Mouse (Mus musculus): ENCODE results near the gene Gpr108. TPM values are rescaled to one million over a fixed set of nuclear protein-coding genes. Genes with fewer than 3 reads are reported as not detected.

The Gpr108 gene
- total and polyA plus RNA-seq, 2 experiments, result 10.7 to 23.7 TPM

- H3K9ac ChIP-seq (ENCODE audit: low read depth, low read length), result no peak overlapping the region
- H3K27ac ChIP-seq (replicated peaks; ENCODE audit: insufficient read depth, low read depth, low read length), result no peak overlapping the region
- WGBS, result 78% methylated on average over 9 of the region's 9 CpGs
- DNase-seq (ENCODE audit: extremely low read depth, low read depth, low spot score), result peak; percentile 24
- no peaks in the 10 kb centered on the region for H3K27me3 ChIP-seq (ENCODE audit: control insufficient read depth, insufficient read depth, low read length)
- no peaks in the 10 kb centered on the region for H3K79me2 ChIP-seq (ENCODE audit: control insufficient read depth, insufficient read depth, low read length)
- H3K4me3 ChIP-seq (ENCODE audit: insufficient read depth, low read depth, low read length), result no peak overlapping the region
- H3K4me1 ChIP-seq (ENCODE audit: control insufficient read depth, insufficient read depth, low read length), result no peaks in the 10 kb centered on the region
- H3K36me3 ChIP-seq (ENCODE audit: control insufficient read depth, insufficient read depth, low read length), result no peaks in the 10 kb centered on the region
- TF ChIP-seq CTCF (IDR thresholded peaks at IDR 0.05; ENCODE audit: low read depth, low read length), result no peak
- no peak for TF ChIP-seq POLR2A (IDR thresholded peaks at IDR 0.05; ENCODE audit: extremely low read depth, insufficient read depth, low read length)
Observed at GRCm38 (mm10) chr17:57290001-57290670, 41.9 kb upstream of the Gpr108 start.

DNA sequence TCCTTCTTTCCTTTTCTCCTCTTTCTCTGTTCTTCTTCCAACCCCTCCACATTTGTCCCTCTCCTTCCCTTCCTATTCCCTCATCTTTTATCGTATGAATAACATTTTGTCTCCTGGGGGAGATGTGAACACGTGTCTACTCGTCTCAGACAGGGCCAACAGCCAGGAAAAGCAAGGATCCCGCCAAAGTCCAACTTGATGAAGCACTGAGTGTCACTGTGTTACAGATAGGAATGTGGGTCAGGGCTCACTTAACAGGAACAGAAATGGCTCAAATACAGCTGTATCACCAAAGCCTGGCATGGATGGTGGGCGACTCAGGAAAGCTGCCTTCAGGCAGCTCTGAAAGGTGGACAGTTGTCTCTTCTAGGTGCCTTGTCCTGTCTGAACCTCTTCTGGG, 41.0 kb upstream of the Gpr108 start:
- no peak overlapping the region for H3K27ac ChIP-seq (replicated peaks; ENCODE audit: insufficient read depth, low read depth, low read length)
- WGBS, result 92% methylated on average over 5 of the region's 5 CpGs
- no peaks in the 10 kb centered on the region for H3K27me3 ChIP-seq (ENCODE audit: control insufficient read depth, insufficient read depth, low read length)
- H3K9ac ChIP-seq (ENCODE audit: low read depth, low read length), result no peak overlapping the region
- no peaks in the 10 kb centered on the region for H3K79me2 ChIP-seq (ENCODE audit: control insufficient read depth, insufficient read depth, low read length)
- H3K36me3 ChIP-seq (ENCODE audit: control insufficient read depth, insufficient read depth, low read length), result no peaks in the 10 kb centered on the region
- H3K4me1 ChIP-seq (ENCODE audit: control insufficient read depth, insufficient read depth, low read length), result no peaks in the 10 kb centered on the region
- TF ChIP-seq POLR2A (IDR thresholded peaks at IDR 0.05; ENCODE audit: extremely low read depth, insufficient read depth, low read length), result no peak
- TF ChIP-seq CTCF (IDR thresholded peaks at IDR 0.05; ENCODE audit: low read depth, low read length), result no peak
- no peak overlapping the region for H3K4me3 ChIP-seq (ENCODE audit: insufficient read depth, low read depth, low read length)
- DNase-seq (ENCODE audit: extremely low read depth, low read depth, low spot score), result no peak

GRCm38 (mm10) chr17:57286718-57287355, 38.6 kb upstream of the Gpr108 start:
- Histone ChIP-seq H3K36me3 (ENCODE audit: control insufficient read depth, insufficient read depth, low read length) (no peaks in the 10 kb centered on the region), H3K4me1 (ENCODE audit: control insufficient read depth, insufficient read depth, low read length) (no peaks in the 10 kb centered on the region), H3K27me3 (ENCODE audit: control insufficient read depth, insufficient read depth, low read length) (no peaks in the 10 kb centered on the region), H3K4me3 (ENCODE audit: insufficient read depth, low read depth, low read length) (no peak overlapping the region), H3K79me2 (ENCODE audit: control insufficient read depth, insufficient read depth, low read length) (no peaks in the 10 kb centered on the region), H3K9ac (ENCODE audit: low read depth, low read length) (no peak overlapping the region), H3K27ac (replicated peaks; ENCODE audit: insufficient read depth, low read depth, low read length) (no peak overlapping the region)
- no peak for TF ChIP-seq CTCF (IDR thresholded peaks at IDR 0.05; ENCODE audit: low read depth, low read length)
- TF ChIP-seq POLR2A (IDR thresholded peaks at IDR 0.05; ENCODE audit: extremely low read depth, insufficient read depth, low read length), result no peak
- WGBS, result 70% methylated on average over 8 of the region's 8 CpGs
- DNase-seq (ENCODE audit: extremely low read depth, low read depth, low spot score), result no peak

DNA sequence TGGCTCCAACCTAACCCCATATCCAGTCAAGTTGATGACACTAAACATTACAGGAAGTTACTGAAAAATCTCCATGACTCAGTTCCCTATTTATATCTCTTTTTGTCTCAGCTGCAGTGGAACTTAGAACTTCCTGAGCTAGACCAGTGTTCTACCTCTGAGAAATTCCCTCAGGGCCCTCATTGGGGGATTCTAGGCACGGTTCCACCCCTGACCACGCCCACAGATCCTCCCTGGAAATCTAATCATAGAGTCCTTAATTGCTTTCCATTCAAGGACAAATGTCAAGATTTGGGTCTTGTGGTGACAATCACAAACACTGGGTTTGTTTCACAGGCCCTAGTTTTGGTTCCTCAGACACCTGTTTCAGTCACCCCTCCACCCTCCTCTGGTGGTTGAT, 36.8 kb upstream of the Gpr108 start:
- H3K4me1 ChIP-seq (ENCODE audit: control insufficient read depth, insufficient read depth, low read length), result no peaks in the 10 kb centered on the region
- no peaks in the 10 kb centered on the region for H3K79me2 ChIP-seq (ENCODE audit: control insufficient read depth, insufficient read depth, low read length)
- TF ChIP-seq CTCF (IDR thresholded peaks at IDR 0.05; ENCODE audit: low read depth, low read length) (no peak), POLR2A (IDR thresholded peaks at IDR 0.05; ENCODE audit: extremely low read depth, insufficient read depth, low read length) (no peak)
- H3K36me3 ChIP-seq (ENCODE audit: control insufficient read depth, insufficient read depth, low read length), result no peaks in the 10 kb centered on the region
- no peak overlapping the region for H3K27ac ChIP-seq (replicated peaks; ENCODE audit: insufficient read depth, low read depth, low read length)
- peak; percentile 21 for DNase-seq (ENCODE audit: extremely low read depth, low read depth, low spot score)
- 51% methylated on average over 2 of the region's 2 CpGs for WGBS
- H3K9ac ChIP-seq (ENCODE audit: low read depth, low read length), result no peak overlapping the region
- H3K27me3 ChIP-seq (ENCODE audit: control insufficient read depth, insufficient read depth, low read length), result no peaks in the 10 kb centered on the region
- no peak overlapping the region for H3K4me3 ChIP-seq (ENCODE audit: insufficient read depth, low read depth, low read length)

GRCm38 (mm10) chr17:57283906-57284305, 35.7 kb upstream of the Gpr108 start:
- no peak for TF ChIP-seq CTCF (IDR thresholded peaks at IDR 0.05; ENCODE audit: low read depth, low read length)
- TF ChIP-seq POLR2A (IDR thresholded peaks at IDR 0.05; ENCODE audit: extremely low read depth, insufficient read depth, low read length), result no peak
- Histone ChIP-seq H3K9ac (ENCODE audit: low read depth, low read length) (no peak overlapping the region), H3K36me3 (ENCODE audit: control insufficient read depth, insufficient read depth, low read length) (no peaks in the 10 kb centered on the region), H3K79me2 (ENCODE audit: control insufficient read depth, insufficient read depth, low read length) (no peaks in the 10 kb centered on the region), H3K27me3 (ENCODE audit: control insufficient read depth, insufficient read depth, low read length) (no peaks in the 10 kb centered on the region), H3K4me3 (ENCODE audit: insufficient read depth, low read depth, low read length) (no peak overlapping the region), H3K4me1 (ENCODE audit: control insufficient read depth, insufficient read depth, low read length) (no peaks in the 10 kb centered on the region), H3K27ac (replicated peaks; ENCODE audit: insufficient read depth, low read depth, low read length) (no peak overlapping the region)
- 66% methylated on average over 5 of the region's 5 CpGs for WGBS
- DNase-seq (ENCODE audit: extremely low read depth, low read depth, low spot score), result no peak

- no peaks in the 10 kb centered on the region for H3K36me3 ChIP-seq (ENCODE audit: control insufficient read depth, insufficient read depth, low read length)
- H3K9ac ChIP-seq (ENCODE audit: low read depth, low read length), result no peak overlapping the region
- no peak for TF ChIP-seq CTCF (IDR thresholded peaks at IDR 0.05; ENCODE audit: low read depth, low read length)
- no peaks in the 10 kb centered on the region for H3K79me2 ChIP-seq (ENCODE audit: control insufficient read depth, insufficient read depth, low read length)
- H3K4me1 ChIP-seq (ENCODE audit: control insufficient read depth, insufficient read depth, low read length), result 0 out of 2 replicates have a peak, but pooled peaks cover 4% of the 10 kb centered on the region
- peak; percentile 37 for DNase-seq (ENCODE audit: extremely low read depth, low read depth, low spot score)
- 46% methylated on average over 3 of the region's 3 CpGs for WGBS
- H3K27ac ChIP-seq (replicated peaks; ENCODE audit: insufficient read depth, low read depth, low read length), result no peak overlapping the region
- no peaks in the 10 kb centered on the region for H3K27me3 ChIP-seq (ENCODE audit: control insufficient read depth, insufficient read depth, low read length)
- H3K4me3 ChIP-seq (ENCODE audit: insufficient read depth, low read depth, low read length), result no peak overlapping the region
Observed at GRCm38 (mm10) chr17:57280411-57280810, 32.2 kb upstream of the Gpr108 start.

Data from liver, adult 2 months (tissue).